Mouse (Mus musculus): ENCODE data around the gene 1700047I17Rik2. TPM values are rescaled to one million over a fixed set of nuclear protein-coding genes. Genes with fewer than 3 reads are reported as not detected.
"Not testable (repeated sequence)": the region's sequence is repeated elsewhere in the genome, so short reads cannot be mapped to it uniquely, and the experiment has no call there.

Gene 1700047I17Rik2
- polyA plus RNA-seq (2011; ENCODE audit: insufficient read depth, insufficient read length, low read depth, missing spikeins), result 16.6 TPM in 1 of 2 replicates, not detected in the other

- H3K4me3 ChIP-seq (ENCODE audit: low read depth, low read length); H3K27me3 ChIP-seq (ENCODE audit: control insufficient read depth, insufficient read depth, low read length, poor library complexity, severe bottlenecking): not testable (repeated sequence)
Measured at GRCm38 (mm10) chr12:55199306-55199705, at the start of gene 1700047I17Rik2. 1700047I17Rik2 (plus strand) TSS chr12:55199592.

DNA sequence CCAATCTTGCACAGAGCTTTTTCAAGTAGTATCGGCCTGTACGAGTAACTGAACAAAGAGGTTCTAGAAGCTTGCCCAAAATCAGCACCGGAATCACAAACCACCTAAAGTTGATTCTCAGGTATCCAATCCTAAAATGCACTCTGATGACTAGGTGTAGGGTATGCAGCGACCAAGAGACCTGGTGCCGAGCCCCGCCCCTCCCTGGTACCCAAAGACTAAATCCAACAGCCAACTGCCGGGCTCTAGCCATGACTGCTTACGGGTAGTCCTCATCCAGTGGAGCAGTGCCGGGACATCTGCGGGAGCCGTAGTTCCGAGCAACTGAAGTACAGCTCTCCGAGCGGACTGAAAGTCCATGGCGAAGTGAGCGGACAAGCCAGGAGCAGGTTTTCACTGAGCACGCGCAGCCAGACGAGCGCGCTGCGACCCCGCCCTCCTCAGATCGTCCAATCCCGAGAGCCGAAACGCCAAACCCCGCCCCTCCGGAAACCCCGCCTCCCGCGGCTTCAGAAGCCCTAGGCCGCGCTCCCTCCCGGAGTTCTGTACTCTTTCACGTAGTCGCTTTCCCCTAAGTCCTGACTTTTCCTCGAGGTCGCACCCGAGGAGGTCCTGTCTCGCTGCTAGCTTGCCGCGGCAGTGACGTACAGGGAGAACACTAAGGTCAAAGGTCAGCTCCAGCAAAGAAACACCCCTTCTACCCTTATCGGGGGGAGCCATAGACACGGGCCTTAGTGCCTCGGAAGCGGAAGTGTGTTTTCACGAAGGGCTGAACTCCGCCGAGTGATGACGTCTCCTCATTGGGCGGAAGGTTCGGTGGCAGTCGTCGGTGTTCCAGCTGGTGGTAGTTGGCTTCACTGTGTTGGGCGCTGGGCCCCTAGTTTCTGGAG, 44.6 kb upstream of the 1700047I17Rik2 start, which contains the start of gene Srp54b:
Srp54b (plus strand) TSS at position 546 of the 890 bp plus-strand sequence.
- H3K27me3 ChIP-seq (ENCODE audit: control insufficient read depth, insufficient read depth, low read length, poor library complexity, severe bottlenecking); H3K4me3 ChIP-seq (ENCODE audit: low read depth, low read length); H3K36me3 ChIP-seq (ENCODE audit: control insufficient read depth, insufficient read depth, low read length, poor library complexity, severe bottlenecking); H3K4me1 ChIP-seq (ENCODE audit: control insufficient read depth, insufficient read depth, low read length); H3K9ac ChIP-seq (ENCODE audit: low read depth, poor library complexity, severe bottlenecking); H3K27ac ChIP-seq (ENCODE audit: insufficient read depth, low read length); H3K9me3 ChIP-seq (replicated peaks; ENCODE audit: control insufficient read depth, insufficient read depth, low read length, poor library complexity, severe bottlenecking): not testable (repeated sequence)

More at GRCm38 (mm10) chr12:55199306-55199705, at the start of gene 1700047I17Rik2:
- not testable (repeated sequence) for H3K27ac ChIP-seq (ENCODE audit: insufficient read depth, low read length); H3K4me1 ChIP-seq (ENCODE audit: control insufficient read depth, insufficient read depth, low read length); H3K9me3 ChIP-seq (replicated peaks; ENCODE audit: control insufficient read depth, insufficient read depth, low read length, poor library complexity, severe bottlenecking); H3K36me3 ChIP-seq (ENCODE audit: control insufficient read depth, insufficient read depth, low read length, poor library complexity, severe bottlenecking); H3K9ac ChIP-seq (ENCODE audit: low read depth, poor library complexity, severe bottlenecking)

DNA sequence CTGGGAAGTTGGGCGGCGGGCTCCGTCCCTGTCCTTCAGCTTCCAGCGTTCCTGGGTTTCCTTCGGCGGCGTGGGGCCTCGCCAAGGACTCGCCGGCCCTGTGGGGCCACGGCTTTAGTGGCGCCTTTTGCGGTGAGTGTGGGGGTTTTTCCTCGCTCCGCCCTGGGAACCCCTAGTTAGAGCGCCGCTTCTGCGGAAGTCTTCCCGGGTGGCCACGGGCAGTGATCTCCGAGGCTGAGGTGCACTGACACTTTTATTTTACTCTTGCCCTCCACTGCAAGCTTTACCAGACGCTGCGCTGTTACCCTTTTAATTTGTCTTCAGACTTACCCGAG, 44.0 kb upstream of the 1700047I17Rik2 start:
- not testable (repeated sequence) for H3K27ac ChIP-seq (ENCODE audit: insufficient read depth, low read length); H3K9me3 ChIP-seq (replicated peaks; ENCODE audit: control insufficient read depth, insufficient read depth, low read length, poor library complexity, severe bottlenecking); H3K4me3 ChIP-seq (ENCODE audit: low read depth, low read length); H3K36me3 ChIP-seq (ENCODE audit: control insufficient read depth, insufficient read depth, low read length, poor library complexity, severe bottlenecking); H3K27me3 ChIP-seq (ENCODE audit: control insufficient read depth, insufficient read depth, low read length, poor library complexity, severe bottlenecking); H3K9ac ChIP-seq (ENCODE audit: low read depth, poor library complexity, severe bottlenecking); H3K4me1 ChIP-seq (ENCODE audit: control insufficient read depth, insufficient read depth, low read length)

DNA sequence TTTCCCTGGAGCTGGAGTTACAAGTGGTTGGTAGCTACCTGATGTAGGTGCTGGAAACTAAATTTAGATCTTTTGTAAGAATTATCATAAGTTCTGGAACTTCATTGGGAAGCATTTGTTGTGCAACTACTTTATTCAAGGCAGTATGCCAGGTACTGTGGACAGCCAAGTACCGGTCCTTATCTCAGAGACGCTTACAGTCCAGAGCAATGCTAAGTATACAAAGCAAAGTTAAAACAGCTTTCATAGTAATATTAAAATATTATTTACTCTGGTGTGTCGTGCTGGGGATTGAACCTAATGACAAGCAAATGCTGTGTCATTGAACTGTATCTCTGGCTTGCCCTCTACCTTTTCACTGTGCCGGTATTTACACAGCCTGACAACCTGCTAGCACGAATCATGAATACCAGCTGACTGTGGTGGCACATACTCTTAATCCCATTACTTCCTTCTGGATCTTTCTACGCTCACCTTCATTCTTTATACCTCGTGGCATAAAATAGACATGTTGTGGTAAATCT, 32.3 kb upstream of the 1700047I17Rik2 start:
- H3K27ac ChIP-seq (ENCODE audit: insufficient read depth, low read length); H3K36me3 ChIP-seq (ENCODE audit: control insufficient read depth, insufficient read depth, low read length, poor library complexity, severe bottlenecking); H3K4me1 ChIP-seq (ENCODE audit: control insufficient read depth, insufficient read depth, low read length); H3K27me3 ChIP-seq (ENCODE audit: control insufficient read depth, insufficient read depth, low read length, poor library complexity, severe bottlenecking); H3K4me3 ChIP-seq (ENCODE audit: low read depth, low read length); H3K9ac ChIP-seq (ENCODE audit: low read depth, poor library complexity, severe bottlenecking); H3K9me3 ChIP-seq (replicated peaks; ENCODE audit: control insufficient read depth, insufficient read depth, low read length, poor library complexity, severe bottlenecking): not testable (repeated sequence)

DNA sequence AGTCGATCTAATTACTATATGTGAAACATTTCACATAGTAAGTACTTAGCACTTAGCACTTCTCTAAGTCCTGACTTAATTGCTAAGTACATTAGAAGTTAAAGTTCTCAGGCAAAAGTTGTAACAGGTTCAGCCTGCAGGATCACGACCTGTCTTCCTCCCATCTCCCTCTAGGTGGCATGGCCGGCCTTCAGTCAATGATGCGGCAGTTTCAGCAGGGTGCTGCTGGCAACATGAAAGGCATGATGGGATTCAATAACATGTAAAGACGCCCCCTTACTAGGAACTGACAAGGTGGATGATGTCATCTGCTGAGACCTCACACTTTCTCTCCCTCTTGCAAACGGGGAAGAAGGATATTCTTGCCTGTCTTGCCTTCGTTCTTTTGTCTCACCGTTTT, 11.7 kb upstream of the 1700047I17Rik2 start:
- H3K9ac ChIP-seq (ENCODE audit: low read depth, poor library complexity, severe bottlenecking), result not testable (repeated sequence)

GRCm38 (mm10) chr12:55189127-55189526, 10.3 kb upstream of the 1700047I17Rik2 start:
- H3K9ac ChIP-seq (ENCODE audit: low read depth, poor library complexity, severe bottlenecking); H3K36me3 ChIP-seq (ENCODE audit: control insufficient read depth, insufficient read depth, low read length, poor library complexity, severe bottlenecking); H3K9me3 ChIP-seq (replicated peaks; ENCODE audit: control insufficient read depth, insufficient read depth, low read length, poor library complexity, severe bottlenecking); H3K4me3 ChIP-seq (ENCODE audit: low read depth, low read length); H3K27ac ChIP-seq (ENCODE audit: insufficient read depth, low read length); H3K4me1 ChIP-seq (ENCODE audit: control insufficient read depth, insufficient read depth, low read length); H3K27me3 ChIP-seq (ENCODE audit: control insufficient read depth, insufficient read depth, low read length, poor library complexity, severe bottlenecking): not testable (repeated sequence)

More for the DNA sequence above, 11.7 kb upstream of the 1700047I17Rik2 start:
- H3K4me1 ChIP-seq (ENCODE audit: control insufficient read depth, insufficient read depth, low read length); H3K36me3 ChIP-seq (ENCODE audit: control insufficient read depth, insufficient read depth, low read length, poor library complexity, severe bottlenecking); H3K9me3 ChIP-seq (replicated peaks; ENCODE audit: control insufficient read depth, insufficient read depth, low read length, poor library complexity, severe bottlenecking); H3K4me3 ChIP-seq (ENCODE audit: low read depth, low read length); H3K27me3 ChIP-seq (ENCODE audit: control insufficient read depth, insufficient read depth, low read length, poor library complexity, severe bottlenecking); H3K27ac ChIP-seq (ENCODE audit: insufficient read depth, low read length): not testable (repeated sequence)

GRCm38 (mm10) chr12:55199799-55200198, 407 bp downstream of the 1700047I17Rik2 start:
- not testable (repeated sequence) for H3K9me3 ChIP-seq (replicated peaks; ENCODE audit: control insufficient read depth, insufficient read depth, low read length, poor library complexity, severe bottlenecking); H3K4me3 ChIP-seq (ENCODE audit: low read depth, low read length); H3K4me1 ChIP-seq (ENCODE audit: control insufficient read depth, insufficient read depth, low read length); H3K9ac ChIP-seq (ENCODE audit: low read depth, poor library complexity, severe bottlenecking); H3K36me3 ChIP-seq (ENCODE audit: control insufficient read depth, insufficient read depth, low read length, poor library complexity, severe bottlenecking); H3K27me3 ChIP-seq (ENCODE audit: control insufficient read depth, insufficient read depth, low read length, poor library complexity, severe bottlenecking); H3K27ac ChIP-seq (ENCODE audit: insufficient read depth, low read length)

DNA sequence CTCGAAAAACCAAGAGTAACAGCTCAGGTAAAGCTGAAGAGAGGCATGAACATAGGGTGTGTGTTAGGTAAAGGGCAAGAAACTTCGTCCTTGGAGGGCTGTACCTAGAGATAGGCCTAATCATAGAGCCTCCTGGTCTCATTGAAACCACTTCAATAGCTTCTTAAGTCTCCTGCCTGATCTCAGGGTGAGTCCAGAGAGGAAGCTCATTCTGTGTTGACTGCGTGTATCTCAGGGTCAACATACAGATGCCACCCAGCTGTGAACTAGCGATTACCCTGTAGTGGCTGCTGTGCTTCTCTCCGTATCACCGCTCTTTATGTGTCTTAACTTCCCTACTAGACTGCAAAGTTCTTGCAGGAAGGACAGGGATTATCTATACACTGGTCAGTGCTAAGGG, 13.6 kb downstream of the 1700047I17Rik2 start:
- H3K9ac ChIP-seq (ENCODE audit: low read depth, poor library complexity, severe bottlenecking); H3K36me3 ChIP-seq (ENCODE audit: control insufficient read depth, insufficient read depth, low read length, poor library complexity, severe bottlenecking); H3K27ac ChIP-seq (ENCODE audit: insufficient read depth, low read length); H3K4me3 ChIP-seq (ENCODE audit: low read depth, low read length); H3K27me3 ChIP-seq (ENCODE audit: control insufficient read depth, insufficient read depth, low read length, poor library complexity, severe bottlenecking); H3K9me3 ChIP-seq (replicated peaks; ENCODE audit: control insufficient read depth, insufficient read depth, low read length, poor library complexity, severe bottlenecking); H3K4me1 ChIP-seq (ENCODE audit: control insufficient read depth, insufficient read depth, low read length): not testable (repeated sequence)

DNA sequence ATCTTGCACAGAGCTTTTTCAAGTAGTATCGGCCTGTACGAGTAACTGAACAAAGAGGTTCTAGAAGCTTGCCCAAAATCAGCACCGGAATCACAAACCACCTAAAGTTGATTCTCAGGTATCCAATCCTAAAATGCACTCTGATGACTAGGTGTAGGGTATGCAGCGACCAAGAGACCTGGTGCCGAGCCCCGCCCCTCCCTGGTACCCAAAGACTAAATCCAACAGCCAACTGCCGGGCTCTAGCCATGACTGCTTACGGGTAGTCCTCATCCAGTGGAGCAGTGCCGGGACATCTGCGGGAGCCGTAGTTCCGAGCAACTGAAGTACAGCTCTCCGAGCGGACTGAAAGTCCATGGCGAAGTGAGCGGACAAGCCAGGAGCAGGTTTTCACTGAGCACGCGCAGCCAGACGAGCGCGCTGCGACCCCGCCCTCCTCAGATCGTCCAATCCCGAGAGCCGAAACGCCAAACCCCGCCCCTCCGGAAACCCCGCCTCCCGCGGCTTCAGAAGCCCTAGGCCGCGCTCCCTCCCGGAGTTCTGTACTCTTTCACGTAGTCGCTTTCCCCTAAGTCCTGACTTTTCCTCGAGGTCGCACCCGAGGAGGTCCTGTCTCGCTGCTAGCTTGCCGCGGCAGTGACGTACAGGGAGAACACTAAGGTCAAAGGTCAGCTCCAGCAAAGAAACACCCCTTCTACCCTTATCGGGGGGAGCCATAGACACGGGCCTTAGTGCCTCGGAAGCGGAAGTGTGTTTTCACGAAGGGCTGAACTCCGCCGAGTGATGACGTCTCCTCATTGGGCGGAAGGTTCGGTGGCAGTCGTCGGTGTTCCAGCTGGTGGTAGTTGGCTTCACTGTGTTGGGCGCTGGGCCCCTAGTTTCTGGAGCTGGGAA, 30.5 kb downstream of the 1700047I17Rik2 start, which contains the start of gene Srp54c:
Srp54c (plus strand) TSS at position 543 of the 894 bp plus-strand sequence.
- not testable (repeated sequence) for H3K9me3 ChIP-seq (replicated peaks; ENCODE audit: control insufficient read depth, insufficient read depth, low read length, poor library complexity, severe bottlenecking); H3K27me3 ChIP-seq (ENCODE audit: control insufficient read depth, insufficient read depth, low read length, poor library complexity, severe bottlenecking); H3K4me1 ChIP-seq (ENCODE audit: control insufficient read depth, insufficient read depth, low read length); H3K36me3 ChIP-seq (ENCODE audit: control insufficient read depth, insufficient read depth, low read length, poor library complexity, severe bottlenecking); H3K27ac ChIP-seq (ENCODE audit: insufficient read depth, low read length); H3K9ac ChIP-seq (ENCODE audit: low read depth, poor library complexity, severe bottlenecking)
- H3K4me3 ChIP-seq (ENCODE audit: low read depth, low read length), result peak within 1 kb of the TSS; percentile 35

Data from ES-Bruce4 (cell line).